Mouse (Mus musculus) cerebral cortex, adult 2 months (tissue): ENCODE data around the gene Ect2.

ENCODE experiments used
- WGBS: fragments of 180-500 bp; shearing (Covaris S2); methylation state at CpG from one replicate; pipeline ENCODE4 v1.1.7; 2018; 5-methylcytosine and 5-hydroxymethylcytosine counted together

The Ect2 gene

GRCm38 (mm10) chr3:27153701-27154209 is at the start of gene Ect2:
Gene Ect2 (minus strand): TSS chr3:27153878.
- WGBS = under 1% methylated on average over 37 of the region's 37 CpGs

GRCm38 (mm10) chr3:27201728-27202411 is 48.2 kb upstream of the Ect2 start:
- WGBS = 93% methylated on average over 5 of the region's 5 CpGs

- WGBS = 92% methylated on average over 7 of the region's 7 CpGs
Observed at GRCm38 (mm10) chr3:27199120-27199519, 45.4 kb upstream of the Ect2 start.

- WGBS = 76% methylated on average over 5 of the region's 5 CpGs
Observed at GRCm38 (mm10) chr3:27197816-27198215, 44.1 kb upstream of the Ect2 start.

GRCm38 (mm10) chr3:27196529-27196928 is 42.9 kb upstream of the Ect2 start:
- 89% methylated on average over 1 of the region's 1 CpGs for WGBS

GRCm38 (mm10) chr3:27195573-27196227 is 42.0 kb upstream of the Ect2 start:
- WGBS = 92% methylated on average over 8 of the region's 8 CpGs

GRCm38 (mm10) chr3:27195153-27195552 is 41.5 kb upstream of the Ect2 start:
- 71% methylated on average over 4 of the region's 4 CpGs for WGBS

- WGBS = 53% methylated on average over 6 of the region's 6 CpGs
Observed at GRCm38 (mm10) chr3:27193844-27194317, 40.2 kb upstream of the Ect2 start.

GRCm38 (mm10) chr3:27191856-27192255 is 38.2 kb upstream of the Ect2 start:
- 79% methylated on average over 6 of the region's 6 CpGs for WGBS

- 93% methylated on average over 4 of the region's 4 CpGs for WGBS
Observed at GRCm38 (mm10) chr3:27190865-27191264, 37.2 kb upstream of the Ect2 start.

GRCm38 (mm10) chr3:27189320-27190261 is 35.9 kb upstream of the Ect2 start:
- 31% methylated on average over 14 of the region's 14 CpGs for WGBS

GRCm38 (mm10) chr3:27188386-27188785 is 34.7 kb upstream of the Ect2 start:
- WGBS = 76% methylated on average over 1 of the region's 1 CpGs

- WGBS = 12% methylated on average over 19 of the region's 19 CpGs
Observed at GRCm38 (mm10) chr3:27183601-27184175, 30.0 kb upstream of the Ect2 start.

GRCm38 (mm10) chr3:27182733-27183600 is 29.3 kb upstream of the Ect2 start, which contains the start of gene Nceh1:
Gene Nceh1 (plus strand): TSS chr3:27182965.
- WGBS = 1% methylated on average over 54 of the region's 54 CpGs

GRCm38 (mm10) chr3:27179711-27180110 is 26.0 kb upstream of the Ect2 start:
- WGBS = 91% methylated on average over 8 of the region's 8 CpGs

GRCm38 (mm10) chr3:27170257-27170656 is 16.6 kb upstream of the Ect2 start:
- 74% methylated on average over 1 of the region's 1 CpGs for WGBS

- WGBS = 84% methylated on average over 3 of the region's 3 CpGs
Observed at GRCm38 (mm10) chr3:27165481-27166065, 11.9 kb upstream of the Ect2 start.

- WGBS = 67% methylated on average over 2 of the region's 2 CpGs
Observed at GRCm38 (mm10) chr3:27162410-27162804, 8.7 kb upstream of the Ect2 start.

GRCm38 (mm10) chr3:27161645-27162409 is 8.1 kb upstream of the Ect2 start:
- 89% methylated on average over 6 of the region's 6 CpGs for WGBS
